Mouse (Mus musculus) midbrain, embryonic 11.5 days (tissue): ENCODE results near the gene Pros1. TPM values are rescaled to one million over a fixed set of nuclear protein-coding genes. Genes with fewer than 3 reads are reported as not detected.

Experiments used
- ATAC-seq: fragments of 200-750 bp; cut with Nextera tagmentation; 2 replicates; pipeline ENCODE4 v1.8.0; 2017; ENCODE audit warnings: moderate TSS enrichment, moderate library complexity; ENCODE audit not compliant: low FRiP score
- DNase-seq: peaks from one replicate; pipeline ENCODE4 v3.0.0; 2015; ENCODE audit warnings: low spot score; ENCODE audit errors: missing footprints
- H3K27ac ChIP-seq: fragments of 300-500 bp; sonication (generic); 2 replicates; pipeline ENCODE4 v1.5.1; 2014; ENCODE audit warnings: low read depth, low read length
- H3K27me3 ChIP-seq: fragments of 300-500 bp; sonication (generic); 2 replicates; pipeline ENCODE4 v1.6.1; 2014; ENCODE audit warnings: mild to moderate bottlenecking, low read length, moderate library complexity, mixed read lengths; ENCODE audit not compliant: control insufficient read depth, insufficient read depth
- H3K36me3 ChIP-seq: fragments of 300-500 bp; sonication (generic); 2 replicates; pipeline ENCODE4 v1.6.1; 2014; ENCODE audit warnings: mild to moderate bottlenecking, low read length, moderate library complexity, mixed read lengths; ENCODE audit not compliant: control insufficient read depth, insufficient read depth
- H3K4me1 ChIP-seq: fragments of 300-500 bp; sonication (generic); 2 replicates; pipeline ENCODE4 v1.6.1; 2014; ENCODE audit warnings: low read length; ENCODE audit not compliant: control insufficient read depth, insufficient read depth
- H3K4me2 ChIP-seq: fragments of 300-500 bp; sonication (generic); 2 replicates; pipeline ENCODE4 v1.6.1; 2014; ENCODE audit warnings: mild to moderate bottlenecking, moderate library complexity
- H3K4me3 ChIP-seq: fragments of 300-500 bp; sonication (generic); 2 replicates; pipeline ENCODE4 v1.5.1; 2014; ENCODE audit warnings: low read depth, low read length
- H3K9ac ChIP-seq: fragments of 300-500 bp; sonication (generic); 2 replicates; pipeline ENCODE4 v1.6.1; 2014; ENCODE audit warnings: low read length
- H3K9me3 ChIP-seq: fragments of 300-500 bp; sonication (generic); 2 replicates; pipeline ENCODE4 v1.6.1; 2016; ENCODE audit warnings: low read length; ENCODE audit not compliant: control insufficient read depth
- WGBS: fragments of 180-500 bp; shearing (Covaris S2); extraction: QIAGEN DNeasy Blood & Tissue Kit; methylation state at CpG from one replicate; pipeline ENCODE4 v1.1.7; 2014; 5-methylcytosine and 5-hydroxymethylcytosine counted together
- polyA plus RNA-seq: library from polyadenylated mRNA; unstranded; fragments of >200 nt; fragmentation: Nextera tagmentation; extraction: Ambion mirVana; gene quantifications from 2 replicates; pipeline ENCODE4 v1.2.1, GENCODE M21; 2014

The Pros1 gene
- polyA plus RNA-seq, 1 experiment from 2014 or later = 19.5 TPM

- 90% methylated on average over 2 of the region's 2 CpGs for WGBS
- no peak overlapping the region for H3K9ac ChIP-seq
- no peak for ATAC-seq
- H3K36me3 ChIP-seq = no peaks in the 10 kb centered on the region
- no peaks in the 10 kb centered on the region for H3K4me1 ChIP-seq
- DNase-seq = no peak
- H3K27ac ChIP-seq = no peak overlapping the region
- no peak overlapping the region for H3K4me3 ChIP-seq
- no peaks in the 10 kb centered on the region for H3K27me3 ChIP-seq
- no peak overlapping the region for H3K4me2 ChIP-seq
- H3K9me3 ChIP-seq = no peaks in the 10 kb centered on the region
Measured at GRCm38 (mm10) chr16:62912246-62912645, 58.1 kb downstream of the Pros1 start.

DNA sequence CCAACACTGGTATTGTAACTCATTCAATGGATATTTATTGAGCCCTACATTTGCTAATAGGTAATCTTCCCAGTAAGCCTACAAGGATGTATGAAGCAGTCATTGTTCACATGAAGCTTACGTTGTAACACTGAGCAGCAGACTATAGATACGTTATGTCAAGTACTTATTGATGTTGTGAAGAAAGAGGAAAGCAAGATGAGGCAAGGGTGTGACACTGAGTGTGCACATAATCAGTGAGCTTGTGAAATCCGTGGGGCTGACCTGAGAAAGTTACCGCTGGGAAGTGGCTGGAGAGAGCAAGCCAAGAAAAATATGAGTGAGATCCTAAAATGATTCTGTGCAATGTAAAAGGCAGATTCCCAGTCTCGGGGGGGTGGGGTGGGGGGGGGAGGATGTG, 61.4 kb downstream of the Pros1 start:
- ATAC-seq (no peak), DNase-seq (no peak)
- Histone ChIP-seq H3K9me3 (no peaks in the 10 kb centered on the region), H3K27ac (no peak overlapping the region), H3K27me3 (no peaks in the 10 kb centered on the region), H3K4me3 (no peak overlapping the region), H3K4me1 (no peaks in the 10 kb centered on the region), H3K36me3 (no peaks in the 10 kb centered on the region), H3K4me2 (no peak overlapping the region), H3K9ac (no peak overlapping the region)
- WGBS = 90% methylated on average over 5 of the region's 5 CpGs

- Histone ChIP-seq H3K9ac (no peak overlapping the region), H3K27ac (no peak overlapping the region), H3K9me3 (no peaks in the 10 kb centered on the region), H3K36me3 (no peaks in the 10 kb centered on the region), H3K4me2 (no peak overlapping the region), H3K4me3 (no peak overlapping the region), H3K27me3 (no peaks in the 10 kb centered on the region), H3K4me1 (peaks cover 4% of the 10 kb centered on the region)
- DNase-seq = peak; percentile 87
- ATAC-seq = peak; percentile 73
- WGBS = 11% methylated on average over 8 of the region's 8 CpGs
Measured at GRCm38 (mm10) chr16:62922245-62922644, 68.1 kb downstream of the Pros1 start.

- H3K4me1 ChIP-seq = no peaks in the 10 kb centered on the region
- 89% methylated on average over 6 of the region's 6 CpGs for WGBS
- DNase-seq (no peak), ATAC-seq (no peak)
- H3K4me2 ChIP-seq = no peak overlapping the region
- no peaks in the 10 kb centered on the region for H3K9me3 ChIP-seq
- no peak overlapping the region for H3K9ac ChIP-seq
- H3K27me3 ChIP-seq = no peaks in the 10 kb centered on the region
- no peak overlapping the region for H3K4me3 ChIP-seq
- H3K36me3 ChIP-seq = no peaks in the 10 kb centered on the region
- no peak overlapping the region for H3K27ac ChIP-seq
Measured at GRCm38 (mm10) chr16:62931341-62931740, 77.2 kb downstream of the Pros1 start.

- no peak overlapping the region for H3K27ac ChIP-seq
- H3K9ac ChIP-seq = no peak overlapping the region
- H3K4me2 ChIP-seq = no peak overlapping the region
- H3K36me3 ChIP-seq = no peaks in the 10 kb centered on the region
- H3K9me3 ChIP-seq = no peaks in the 10 kb centered on the region
- ATAC-seq (no peak), DNase-seq (no peak)
- 79% methylated on average over 11 of the region's 11 CpGs for WGBS
- no peaks in the 10 kb centered on the region for H3K27me3 ChIP-seq
- no peak overlapping the region for H3K4me3 ChIP-seq
- H3K4me1 ChIP-seq = no peaks in the 10 kb centered on the region
Measured at GRCm38 (mm10) chr16:62936316-62936715, 82.2 kb downstream of the Pros1 start.

- Histone ChIP-seq H3K4me1 (no peaks in the 10 kb centered on the region), H3K27ac (no peak overlapping the region), H3K27me3 (no peaks in the 10 kb centered on the region), H3K9me3 (no peaks in the 10 kb centered on the region), H3K9ac (no peak overlapping the region), H3K4me3 (no peak overlapping the region), H3K4me2 (0 out of 2 replicates have a peak overlapping the region, but pooled peaks have one; percentile 15), H3K36me3 (no peaks in the 10 kb centered on the region)
- ATAC-seq (peak; percentile 81), DNase-seq (peak; percentile 97)
- 24% methylated on average over 16 of the region's 16 CpGs for WGBS
Measured at GRCm38 (mm10) chr16:62940388-62941003, 86.4 kb downstream of the Pros1 start.

- H3K27ac ChIP-seq = no peak overlapping the region
Measured at GRCm38 (mm10) chr16:62941763-62942162, 87.7 kb downstream of the Pros1 start.

DNA sequence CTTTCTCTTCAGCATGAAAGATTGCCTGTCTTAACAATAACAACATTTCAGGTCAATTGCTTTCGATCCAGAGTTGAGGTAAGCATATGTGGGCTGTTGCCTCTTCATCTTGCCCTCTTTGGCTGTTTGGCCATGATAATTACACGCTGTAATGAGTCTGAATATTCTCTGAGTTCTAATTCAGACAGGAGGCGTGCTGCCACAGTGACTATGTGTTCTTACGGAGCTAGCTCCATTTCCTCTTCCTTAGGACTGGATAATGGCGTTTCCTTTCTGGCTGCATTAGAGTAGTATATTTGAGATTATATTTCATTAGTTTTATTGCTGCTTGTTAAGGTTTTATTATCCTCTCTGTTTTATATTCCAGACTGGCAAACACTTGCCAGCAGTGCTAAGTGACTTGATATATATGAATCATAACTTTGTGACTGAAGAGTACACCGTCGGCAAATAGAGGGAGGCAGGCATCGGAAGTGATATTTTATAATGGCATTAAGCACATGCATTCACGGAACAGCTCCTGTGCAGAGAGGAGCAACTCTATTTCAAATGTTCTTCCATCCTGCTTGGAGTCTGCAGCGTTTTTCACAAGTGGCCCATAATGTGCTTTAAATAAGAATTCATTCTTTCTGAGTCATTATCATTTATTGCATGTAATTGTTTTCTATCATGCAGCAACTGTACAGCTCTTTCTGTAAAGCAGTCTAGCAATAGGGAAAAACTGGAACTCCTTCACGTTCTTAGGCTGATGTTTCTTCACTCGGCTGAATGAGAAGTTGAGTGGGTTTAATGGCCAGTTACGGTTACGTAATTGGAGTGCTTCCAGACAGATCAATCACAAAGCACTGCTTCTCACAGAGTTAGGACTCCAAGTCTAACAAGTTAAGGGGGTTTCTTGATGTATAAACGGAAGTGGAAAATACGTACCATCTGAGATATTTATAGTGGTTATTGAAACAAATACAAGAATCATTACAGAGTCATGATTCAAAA, 88.6 kb downstream of the Pros1 start:
- DNase-seq (no peak), ATAC-seq (no peak)
- WGBS = 88% methylated on average over 16 of the region's 16 CpGs

More at GRCm38 (mm10) chr16:62941763-62942162, 87.7 kb downstream of the Pros1 start:
- 69% methylated on average over 10 of the region's 10 CpGs for WGBS
- Histone ChIP-seq H3K4me2 (no peak overlapping the region), H3K27me3 (no peaks in the 10 kb centered on the region), H3K4me3 (no peak overlapping the region), H3K9ac (no peak overlapping the region), H3K36me3 (no peaks in the 10 kb centered on the region), H3K9me3 (no peaks in the 10 kb centered on the region), H3K4me1 (no peaks in the 10 kb centered on the region)
- ATAC-seq (peak; percentile 12; the same call in 1 of the 2 replicates), DNase-seq (peak; percentile 86)

DNA sequence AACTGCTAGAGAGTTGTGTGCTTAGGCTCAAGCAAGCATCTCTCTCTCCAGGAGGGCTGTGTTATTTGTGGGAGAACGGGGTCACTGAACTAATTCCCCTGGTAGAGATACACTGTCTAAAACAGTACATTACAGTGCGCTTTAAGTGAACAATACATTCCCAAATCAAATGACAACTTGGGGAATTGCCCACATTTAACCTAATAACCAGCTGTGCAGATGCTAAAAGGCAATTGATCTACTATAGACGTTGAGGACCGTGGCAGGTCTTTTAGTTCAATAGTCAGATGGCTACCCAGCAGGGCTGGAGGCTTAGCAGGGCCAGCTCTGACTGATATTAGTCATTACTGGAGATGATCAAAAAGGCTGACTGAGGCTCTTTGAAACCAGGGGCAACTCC, 104.4 kb downstream of the Pros1 start:
- no peaks in the 10 kb centered on the region for H3K9me3 ChIP-seq
- H3K4me3 ChIP-seq = no peak overlapping the region
- no peak for DNase-seq
- WGBS = 54% methylated on average over 4 of the region's 4 CpGs
- H3K36me3 ChIP-seq = no peaks in the 10 kb centered on the region
- no peak overlapping the region for H3K27ac ChIP-seq
- ATAC-seq = 0 out of 2 replicates have a peak, but pooled peaks have one; percentile 27
- H3K4me1 ChIP-seq = no peaks in the 10 kb centered on the region
- no peaks in the 10 kb centered on the region for H3K27me3 ChIP-seq
- H3K4me2 ChIP-seq = no peak overlapping the region
- H3K9ac ChIP-seq = no peak overlapping the region

More for the DNA sequence above, 88.6 kb downstream of the Pros1 start:
- H3K9ac ChIP-seq = no peak overlapping the region
- no peaks in the 10 kb centered on the region for H3K9me3 ChIP-seq
- no peak overlapping the region for H3K27ac ChIP-seq
- H3K4me3 ChIP-seq = no peak overlapping the region
- H3K36me3 ChIP-seq = no peaks in the 10 kb centered on the region
- H3K27me3 ChIP-seq = no peaks in the 10 kb centered on the region
- no peaks in the 10 kb centered on the region for H3K4me1 ChIP-seq
- H3K4me2 ChIP-seq = no peak overlapping the region
